Mouse (Mus musculus) embryonic fibroblast, embryonic 13.5 days (primary cell): Measurements from ENCODE around the gene Tceal9.

Experiments
- CTCF ChIP-seq: IDR thresholded peaks from 2 replicates; pipeline ENCODE4 v1.5.1; 2011; ENCODE audit warnings: mild to moderate bottlenecking, control low read depth, low read length, moderate library complexity, borderline replicate concordance; ENCODE audit not compliant: insufficient read depth
- POLR2A ChIP-seq: IDR thresholded peaks from 2 replicates; pipeline ENCODE4 v1.6.1; 2011; ENCODE audit warnings: low read depth, mild to moderate bottlenecking, control low read depth, low read length, moderate library complexity

- TF ChIP-seq CTCF (no peak), POLR2A (no peak)
Observed at GRCm38 (mm10) chrX:136268173-136268572, 23.3 kb downstream of the Tceal9 start.
